Mouse (Mus musculus) liver, adult 2 months (tissue): ENCODE measurements at regions not wholly inside any gene's neighbourhood (a gene's known extent, or its start where the extent isn't known, plus 50 kb on each side); places are given as distances from the start of the nearest gene placed in this dataset.

ENCODE experiments used
- CTCF ChIP-seq: fragments of 200-500 bp; IDR thresholded peaks from 2 replicates; pipeline ENCODE4 v1.5.1; 2011; ENCODE audit warnings: low read depth, low read length, control low read depth
- POLR2A ChIP-seq: fragments of 200-500 bp; IDR thresholded peaks from 2 replicates; pipeline ENCODE4 v1.6.1; 2011; ENCODE audit warnings: low read length, control low read depth; ENCODE audit not compliant: insufficient read depth; ENCODE audit errors: extremely low read depth

DNA sequence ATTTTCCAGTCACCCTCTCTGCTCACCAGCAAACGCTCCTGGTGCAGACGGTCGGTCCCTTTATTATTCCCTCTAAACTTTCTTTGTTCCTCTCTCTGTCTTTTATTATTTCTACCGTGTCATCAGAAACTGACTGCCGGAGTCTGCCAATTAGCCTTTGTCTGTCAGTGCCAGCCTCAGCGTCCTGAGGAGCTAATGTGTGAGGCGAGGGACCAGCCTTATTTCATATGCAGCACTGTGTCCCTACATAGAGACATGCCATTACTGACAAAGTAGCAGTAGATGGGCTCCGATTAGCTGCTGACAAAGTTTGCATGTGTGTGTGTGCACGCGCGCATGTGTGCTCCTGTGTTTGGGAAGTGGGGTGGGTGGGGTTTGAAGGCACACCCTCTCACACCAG, 82.6 kb upstream of the Zfp64 start:
- TF ChIP-seq CTCF, result no peak
- no peak for TF ChIP-seq POLR2A
